Mouse (Mus musculus): ENCODE results near the gene Rfpl4. TPM values are rescaled to one million over a fixed set of nuclear protein-coding genes. Genes with fewer than 3 reads are reported as not detected.

The Rfpl4 gene
- not detected in 2 replicates for polyA plus RNA-seq (2012; rRNA removed)

GRCm38 (mm10) chr7:5116850-5117249 is at the start of gene Rfpl4:
Gene Rfpl4 (minus strand): TSS chr7:5116950.

DNA sequence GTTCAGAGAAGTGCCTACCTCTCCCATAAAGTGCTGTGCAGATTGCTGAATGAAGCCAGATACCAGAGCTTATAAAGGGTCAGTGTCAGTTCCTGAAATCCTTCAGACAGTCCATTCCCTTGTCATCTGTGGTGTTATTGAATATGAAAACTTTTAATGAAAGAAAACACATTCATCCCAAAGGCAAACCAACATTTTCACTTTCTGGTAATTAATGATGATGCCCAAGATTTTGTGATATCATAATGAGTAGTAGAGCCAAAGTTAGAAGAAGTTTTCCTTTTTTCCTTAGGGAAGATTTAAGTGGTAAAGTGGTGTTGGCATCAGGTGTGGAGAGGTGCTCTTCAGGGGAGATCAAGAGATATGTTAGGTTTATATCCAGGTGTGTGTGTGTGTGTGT is 32.8 kb upstream of the Rfpl4 start, which contains the start of gene Vmn1r55:
Gene Vmn1r55 (minus strand): TSS at position 101 of the 400 bp plus-strand sequence.

GRCm38 (mm10) chr7:5125549-5126406 is 9.0 kb upstream of the Rfpl4 start, which contains the start of gene Rasl2-9:
Gene Rasl2-9 (minus strand): TSS chr7:5125950.

GRCm38 (mm10) chr7:5080010-5080751 is 36.6 kb downstream of the Rfpl4 start, which contains the start of gene Epn1:
Gene Epn1 (plus strand): TSS chr7:5080235.

DNA sequence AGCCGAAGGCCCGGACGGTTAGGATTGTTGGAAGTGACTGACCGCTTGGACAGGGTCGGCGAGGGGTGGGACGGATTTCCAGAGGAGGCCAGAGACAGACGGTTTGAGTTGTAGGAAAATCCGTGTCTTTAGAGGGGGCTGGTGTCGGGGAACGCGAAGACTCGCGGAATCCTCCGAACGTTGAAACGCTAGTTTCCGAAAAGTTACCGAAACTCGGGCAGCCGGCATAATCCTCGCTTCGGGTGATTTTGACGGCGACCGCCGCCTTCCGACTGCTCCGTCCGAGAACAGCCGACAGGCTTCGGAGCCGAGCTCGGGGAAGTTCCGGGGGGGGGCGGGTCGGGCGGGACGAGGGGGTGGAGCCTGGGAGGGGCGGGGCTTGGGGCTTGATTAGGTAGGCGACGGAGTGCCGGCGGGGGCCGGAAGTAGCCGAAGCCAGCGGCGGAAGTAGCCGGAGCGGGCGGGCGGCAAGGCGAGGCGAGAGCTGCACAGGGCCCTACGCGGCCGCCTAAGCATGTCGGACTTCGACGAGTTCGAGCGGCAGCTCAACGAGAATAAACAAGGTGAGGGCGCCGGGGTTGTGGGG is 54.9 kb downstream of the Rfpl4 start, which contains the start of gene U2af2:
Gene U2af2 (plus strand): TSS at position 370 of the 586 bp plus-strand sequence.

Other genes with a start within 250 kb of the Rfpl4 start
- 17.4 and 25.7 TPM in 2 replicates for gene Isoc2b, start 246.7 kb downstream of the Rfpl4 start, polyA plus RNA-seq (2012; rRNA removed)
- 12.8 and 15.9 TPM in 2 replicates for gene Isoc2a, start 239.8 kb downstream of the Rfpl4 start, polyA plus RNA-seq (2012; rRNA removed)
- gene Gm36210, start 210.4 kb downstream of the Rfpl4 start, polyA plus RNA-seq (2012; rRNA removed): 0.05 TPM in 1 of 2 replicates, not detected in the other
- gene Zfp628, start 201.7 kb downstream of the Rfpl4 start, polyA plus RNA-seq (2012; rRNA removed): 13.0 and 16.4 TPM in 2 replicates
- gene Nat14, start 194.9 kb downstream of the Rfpl4 start, polyA plus RNA-seq (2012; rRNA removed): 5.5 and 7.6 TPM in 2 replicates
- gene Ssc5d, start 191.2 kb downstream of the Rfpl4 start, polyA plus RNA-seq (2012; rRNA removed): 4.7 and 6.8 TPM in 2 replicates
- gene Sbk2, start 152.5 kb downstream of the Rfpl4 start, polyA plus RNA-seq (2012; rRNA removed): 4.1 and 12.6 TPM in 2 replicates
- gene Sbk3, start 145.8 kb downstream of the Rfpl4 start, polyA plus RNA-seq (2012; rRNA removed): 0.12 and 0.40 TPM in 2 replicates
- gene Zfp579, start 120.8 kb downstream of the Rfpl4 start, polyA plus RNA-seq (2012; rRNA removed): 58.0 and 73.6 TPM in 2 replicates
- 21.3 and 34.0 TPM in 2 replicates for gene Zfp524, start 102.5 kb downstream of the Rfpl4 start, polyA plus RNA-seq (2012; rRNA removed)
- 13.2 and 13.7 TPM in 2 replicates for gene Fiz1, start 102.3 kb downstream of the Rfpl4 start, polyA plus RNA-seq (2012; rRNA removed)
- gene Gm44973, start 101.5 kb downstream of the Rfpl4 start, polyA plus RNA-seq (2012; rRNA removed): 0.17 TPM in 1 of 2 replicates, not detected in the other
- gene Zfp865, start 96.6 kb downstream of the Rfpl4 start, polyA plus RNA-seq (2012; rRNA removed): 16.3 and 18.3 TPM in 2 replicates
- gene Ccdc106, start 96.4 kb downstream of the Rfpl4 start, polyA plus RNA-seq (2012; rRNA removed): 2.9 and 4.2 TPM in 2 replicates
- not detected in 2 replicates for gene 4632433K11Rik, start 82.8 kb downstream of the Rfpl4 start, polyA plus RNA-seq (2012; rRNA removed)
- 2.6 and 2.8 TPM in 2 replicates for gene Zfp784, start 78.5 kb downstream of the Rfpl4 start, polyA plus RNA-seq (2012; rRNA removed)
- gene Zfp580, start 65.4 kb downstream of the Rfpl4 start, polyA plus RNA-seq (2012; rRNA removed): 13.4 and 37.9 TPM in 2 replicates
- 49.3 and 66.5 TPM in 2 replicates for gene U2af2, start 54.8 kb downstream of the Rfpl4 start, polyA plus RNA-seq (2012; rRNA removed)
- 186 and 241 TPM in 2 replicates for gene Epn1, start 36.7 kb downstream of the Rfpl4 start, polyA plus RNA-seq (2012; rRNA removed)
- not detected in 2 replicates for gene Rasl2-9, start 9.0 kb upstream of the Rfpl4 start, polyA plus RNA-seq (2012; rRNA removed)
- not detected in 2 replicates for gene Vmn1r55, start 32.7 kb upstream of the Rfpl4 start, polyA plus RNA-seq (2012; rRNA removed)
- gene Vmn1r56, start 79.8 kb upstream of the Rfpl4 start, polyA plus RNA-seq (2012; rRNA removed): not detected in 2 replicates
- gene Vmn1r57, start 101.5 kb upstream of the Rfpl4 start, polyA plus RNA-seq (2012; rRNA removed): not detected in 2 replicates
- gene Gm5065, start 233.6 kb upstream of the Rfpl4 start, polyA plus RNA-seq (2012; rRNA removed): not detected in 2 replicates
- not detected in 2 replicates for gene Nlrp2, start 234.1 kb upstream of the Rfpl4 start, polyA plus RNA-seq (2012; rRNA removed)

All from stomach, adult 2 months (tissue).